Mouse (Mus musculus) ovary, postnatal 36 days (tissue): ENCODE data around the gene Tspan9.

Experiments used
- DNase-seq: peaks from one replicate; pipeline ENCODE4 v3.0.0; 2022; ENCODE audit warnings: low spot score, mixed read lengths

Gene Tspan9

GRCm38 (mm10) chr6:128076104-128077020, 67.0 kb downstream of the Tspan9 start:
- no peak for DNase-seq

GRCm38 (mm10) chr6:128075453-128076003, 67.9 kb downstream of the Tspan9 start:
- DNase-seq = no peak

DNA sequence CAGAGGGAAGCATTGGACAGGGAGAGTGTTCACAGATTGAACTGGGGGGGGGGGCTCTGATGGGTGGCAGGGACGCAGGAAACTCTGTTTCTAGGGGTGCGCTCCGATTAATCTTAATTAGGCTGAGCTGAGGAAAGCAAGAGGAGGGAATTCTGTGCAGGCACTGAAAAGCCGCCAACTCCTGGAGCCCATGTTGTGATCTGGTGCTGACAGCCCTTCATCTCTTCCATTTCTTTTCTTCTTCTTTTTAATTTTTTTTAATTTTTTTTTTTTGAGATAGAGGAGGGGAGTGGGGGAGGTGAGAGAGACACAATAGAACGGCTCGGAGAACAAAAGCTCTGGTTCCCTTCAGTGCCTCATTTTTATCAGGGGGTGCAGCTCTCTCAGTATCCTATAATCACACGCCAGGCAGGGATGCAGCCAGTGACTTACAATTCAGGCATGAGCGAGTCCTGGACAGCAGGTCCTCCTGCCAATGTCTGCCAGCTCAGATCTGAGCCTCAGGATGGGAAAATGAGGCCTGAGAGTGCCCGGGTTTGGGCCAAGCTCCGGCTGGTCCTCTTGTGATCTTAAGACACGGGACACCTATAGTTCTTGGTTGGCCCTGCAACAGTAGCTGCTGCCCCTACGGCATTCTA, 72.4 kb downstream of the Tspan9 start:
- DNase-seq = no peak

DNA sequence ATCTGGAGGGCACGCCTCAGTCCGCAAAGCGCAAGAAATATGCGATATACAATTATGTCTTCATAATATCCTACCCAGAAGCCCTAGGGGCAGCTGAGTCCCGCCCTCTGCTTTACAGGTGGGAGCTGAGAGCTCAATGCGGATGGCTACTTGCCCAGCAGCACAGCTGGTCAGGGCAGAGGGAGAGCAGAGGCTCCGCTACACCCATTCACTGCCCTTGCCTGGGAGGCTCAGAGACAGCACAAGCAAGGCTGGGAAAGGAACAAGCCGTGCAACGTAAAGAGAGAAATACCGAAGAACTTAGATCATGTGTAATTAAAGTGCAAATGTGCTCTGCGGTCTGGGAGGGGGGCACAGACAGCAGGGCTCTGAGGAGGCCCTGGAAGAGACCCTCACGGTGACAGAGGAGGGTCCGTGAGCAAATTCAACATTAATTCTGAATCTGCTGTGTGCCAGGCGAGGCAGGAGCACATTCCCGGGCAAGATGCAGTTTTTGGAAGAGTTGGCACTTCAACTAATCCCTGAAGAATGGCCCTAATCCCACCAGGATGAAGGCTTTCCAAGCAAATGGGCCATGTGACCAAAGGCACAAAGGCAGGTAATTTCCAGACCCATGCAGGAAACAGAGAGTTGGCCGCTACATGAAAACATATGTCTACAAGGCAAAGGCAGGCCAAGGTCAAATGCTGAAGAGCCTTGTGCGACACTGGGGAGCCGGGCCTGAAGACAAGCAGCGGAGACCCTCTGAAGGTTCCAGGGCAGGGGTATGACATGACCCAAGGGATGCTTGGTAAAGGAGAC, 73.1 kb downstream of the Tspan9 start:
- DNase-seq = no peak

DNA sequence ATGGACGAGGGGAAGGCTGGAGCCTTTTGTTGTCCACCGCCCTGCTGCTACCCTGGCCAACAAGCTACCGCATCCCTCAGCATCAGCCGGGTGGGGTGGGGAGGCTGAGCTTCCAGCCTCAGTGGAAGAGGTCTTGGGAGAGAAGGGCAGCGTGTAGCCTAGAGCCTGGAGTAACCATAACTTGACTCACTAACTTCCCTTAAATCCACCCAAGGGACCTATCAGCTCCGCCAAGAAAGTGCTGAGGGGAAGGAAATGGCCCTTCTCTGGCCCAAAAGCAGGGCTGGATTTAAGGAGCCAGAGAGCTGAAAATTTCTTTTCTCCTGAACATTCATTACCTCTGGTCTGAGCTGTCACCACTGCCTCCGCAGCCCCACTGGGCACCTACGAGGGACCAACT, 75.2 kb downstream of the Tspan9 start:
- no peak for DNase-seq

DNA sequence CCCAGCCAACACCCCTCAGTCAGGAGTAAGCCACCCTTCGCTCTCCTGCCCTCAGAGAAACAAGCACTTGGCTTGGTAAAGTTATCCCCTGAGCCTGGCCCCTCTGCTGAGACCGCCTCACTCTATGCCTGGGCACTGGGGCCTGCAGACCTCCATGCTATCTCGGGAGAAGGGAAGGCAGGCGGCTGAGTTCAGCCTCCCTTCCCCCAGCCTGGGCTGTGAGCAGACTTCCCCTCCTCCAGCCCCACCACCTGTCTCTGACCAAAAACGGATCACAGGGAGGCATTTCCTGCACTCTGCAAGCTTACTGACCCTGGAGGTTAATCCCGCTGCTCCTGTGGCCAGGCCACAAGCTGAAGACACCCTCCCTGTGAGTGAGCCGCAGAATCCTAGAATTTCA, 77.4 kb downstream of the Tspan9 start:
- no peak for DNase-seq

DNA sequence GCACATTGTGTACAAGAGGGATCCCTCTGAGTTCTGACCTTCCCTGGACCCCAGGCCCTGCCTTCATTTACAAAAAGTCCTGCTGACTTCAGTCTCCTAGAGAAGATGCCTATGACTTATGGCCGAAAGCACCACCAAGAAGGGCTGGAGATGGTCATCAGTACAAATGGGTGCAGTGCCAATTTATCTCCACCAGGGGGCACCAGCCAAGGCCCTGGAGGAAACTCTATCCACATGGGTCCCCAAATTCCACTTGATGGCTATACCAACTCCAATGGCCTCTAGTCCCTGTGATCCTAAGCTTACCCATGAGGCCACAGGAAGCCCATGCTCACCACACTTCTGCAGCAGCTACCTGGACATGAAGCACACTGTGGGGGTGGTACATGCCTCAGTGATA, 79.9 kb downstream of the Tspan9 start:
- peak; percentile 32 for DNase-seq

DNA sequence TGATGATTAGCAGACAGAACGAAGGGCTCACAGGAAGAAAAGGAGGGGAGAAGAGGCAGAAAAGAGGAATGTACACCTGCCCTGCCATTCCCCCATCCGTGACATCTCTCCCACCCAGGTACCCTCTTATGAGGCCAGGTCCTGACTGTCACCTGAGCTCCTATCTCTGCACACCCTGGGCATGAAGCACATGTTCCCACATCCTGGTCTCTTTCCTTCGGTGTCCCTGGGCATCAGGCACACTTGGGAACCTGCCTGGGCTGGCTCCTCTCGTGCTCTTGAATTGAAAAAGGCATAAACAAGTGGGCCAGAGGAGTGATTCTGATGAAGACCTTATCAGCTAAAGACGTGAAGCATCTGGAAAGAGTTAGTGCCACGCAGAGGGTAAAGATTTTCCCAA, 80.6 kb downstream of the Tspan9 start:
- no peak for DNase-seq

GRCm38 (mm10) chr6:128062216-128062615, 81.2 kb downstream of the Tspan9 start:
- no peak for DNase-seq

GRCm38 (mm10) chr6:128061342-128061741, 82.1 kb downstream of the Tspan9 start:
- DNase-seq = no peak

DNA sequence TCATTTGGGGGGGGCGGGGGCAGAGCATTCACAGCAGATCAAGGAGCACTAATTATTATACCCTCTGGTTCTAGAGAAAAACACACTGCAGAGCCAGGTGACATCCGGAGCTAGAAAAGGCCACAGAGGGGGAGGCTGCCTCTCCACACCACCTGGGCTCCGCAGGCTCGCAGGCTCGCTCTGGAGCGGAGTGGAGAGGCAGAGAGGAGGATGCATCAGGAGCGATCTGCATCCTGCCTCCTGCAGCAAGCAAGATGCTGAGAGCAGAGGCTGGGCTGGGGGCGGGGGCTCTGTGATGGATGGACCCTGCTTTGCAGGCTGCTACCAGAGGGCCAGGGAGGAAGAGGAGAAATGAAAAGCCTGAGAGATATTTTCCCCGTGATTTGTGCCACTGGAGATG, 84.8 kb downstream of the Tspan9 start:
- no peak for DNase-seq

DNA sequence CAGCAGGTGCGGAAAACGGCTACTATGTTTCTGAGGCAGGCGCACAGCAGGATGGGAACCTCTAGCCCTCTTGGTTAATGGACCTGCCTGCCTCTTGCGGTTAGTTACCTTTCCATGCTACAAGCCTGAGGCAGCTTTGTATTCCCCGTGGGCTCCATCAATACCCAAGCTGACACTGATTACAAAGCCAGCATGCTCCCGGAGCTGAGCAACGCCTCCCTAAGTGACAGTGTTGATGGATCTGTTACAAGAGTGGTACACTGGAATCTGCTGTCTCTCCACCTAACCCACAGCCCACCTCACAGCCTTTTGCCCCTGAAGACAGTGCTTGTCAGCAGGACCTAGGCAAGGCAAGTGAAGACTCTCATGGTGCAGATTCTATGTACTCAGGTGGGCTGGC, 85.2 kb downstream of the Tspan9 start:
- no peak for DNase-seq

DNA sequence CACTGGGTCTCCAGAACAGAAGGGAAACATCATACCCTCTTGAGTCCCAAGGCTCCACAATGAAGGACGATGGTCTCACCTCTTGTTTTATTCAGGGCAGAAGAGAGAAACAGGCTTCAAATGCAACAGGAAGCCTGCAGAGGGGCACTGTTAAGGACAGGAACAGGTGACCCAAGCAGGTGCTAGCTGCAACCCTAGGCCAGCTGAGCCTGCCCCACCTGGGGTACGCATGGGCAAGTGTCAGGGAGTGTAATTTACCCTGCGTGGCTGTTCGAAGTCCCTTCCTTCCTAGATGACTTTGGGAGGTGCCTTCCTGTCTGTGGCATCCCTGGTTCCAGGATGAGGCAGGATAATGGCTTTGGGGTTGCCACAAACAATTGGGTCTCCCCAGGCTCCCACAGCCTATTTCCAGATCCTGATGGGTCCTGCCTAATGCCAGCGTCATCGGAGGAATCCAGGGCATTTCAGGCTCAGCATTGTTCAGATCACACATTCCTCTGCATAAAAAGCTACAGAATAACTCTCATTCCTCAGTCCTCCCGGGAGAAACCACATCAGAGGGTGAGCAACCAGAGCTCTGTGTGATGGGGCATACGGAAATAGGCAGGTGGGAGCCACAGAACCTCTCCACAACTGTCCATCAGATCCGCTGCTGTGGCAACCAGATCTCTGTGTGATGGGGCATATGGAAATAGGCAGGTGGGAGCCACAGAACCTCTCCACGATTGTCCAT, 90.2 kb downstream of the Tspan9 start:
- DNase-seq = no peak

DNA sequence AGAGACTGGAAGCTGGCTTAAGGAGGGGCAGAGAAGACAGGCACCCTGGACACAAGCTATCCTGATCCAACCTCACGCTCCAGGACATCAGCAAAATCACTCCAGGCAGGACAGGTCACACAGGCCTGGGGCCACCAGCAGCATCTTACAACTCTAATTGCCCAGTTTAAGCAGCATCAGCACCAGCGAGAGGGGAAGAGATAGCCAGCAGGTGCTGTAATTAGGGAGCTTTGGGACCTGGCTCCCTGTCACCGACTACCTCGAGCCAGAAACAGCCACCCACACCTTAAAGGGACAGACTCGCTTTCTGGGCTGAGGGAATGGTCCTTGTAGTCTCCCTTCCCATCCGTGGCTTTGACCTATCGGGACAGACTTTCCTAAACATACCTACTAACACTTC, 95.7 kb downstream of the Tspan9 start:
- DNase-seq = no peak

GRCm38 (mm10) chr6:128047239-128047638, 96.2 kb downstream of the Tspan9 start:
- DNase-seq = no peak

DNA sequence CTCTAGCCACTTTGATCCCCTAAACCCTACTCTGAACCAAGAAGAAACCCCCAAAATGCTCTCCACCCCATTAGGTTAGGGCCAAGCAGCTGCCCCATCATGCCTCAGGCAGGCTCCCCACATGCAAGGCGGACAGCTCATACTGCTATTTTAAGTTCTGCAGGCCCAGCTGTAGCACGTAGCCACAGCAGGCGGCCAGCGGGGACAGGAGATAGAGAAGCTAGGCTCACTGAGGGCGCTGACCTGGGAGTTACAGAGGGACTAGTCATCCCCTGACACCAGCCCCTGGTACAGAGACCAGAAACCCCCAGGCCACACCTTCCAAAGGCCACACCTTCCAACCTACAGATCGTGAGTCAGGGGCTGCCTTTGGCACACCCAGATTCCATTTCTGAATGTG, 96.6 kb downstream of the Tspan9 start:
- no peak for DNase-seq

GRCm38 (mm10) chr6:128044691-128045090, 98.7 kb downstream of the Tspan9 start:
- DNase-seq = no peak

GRCm38 (mm10) chr6:128043486-128043885, 99.9 kb downstream of the Tspan9 start:
- no peak for DNase-seq

GRCm38 (mm10) chr6:128041836-128042235, 101.6 kb downstream of the Tspan9 start:
- no peak for DNase-seq

DNA sequence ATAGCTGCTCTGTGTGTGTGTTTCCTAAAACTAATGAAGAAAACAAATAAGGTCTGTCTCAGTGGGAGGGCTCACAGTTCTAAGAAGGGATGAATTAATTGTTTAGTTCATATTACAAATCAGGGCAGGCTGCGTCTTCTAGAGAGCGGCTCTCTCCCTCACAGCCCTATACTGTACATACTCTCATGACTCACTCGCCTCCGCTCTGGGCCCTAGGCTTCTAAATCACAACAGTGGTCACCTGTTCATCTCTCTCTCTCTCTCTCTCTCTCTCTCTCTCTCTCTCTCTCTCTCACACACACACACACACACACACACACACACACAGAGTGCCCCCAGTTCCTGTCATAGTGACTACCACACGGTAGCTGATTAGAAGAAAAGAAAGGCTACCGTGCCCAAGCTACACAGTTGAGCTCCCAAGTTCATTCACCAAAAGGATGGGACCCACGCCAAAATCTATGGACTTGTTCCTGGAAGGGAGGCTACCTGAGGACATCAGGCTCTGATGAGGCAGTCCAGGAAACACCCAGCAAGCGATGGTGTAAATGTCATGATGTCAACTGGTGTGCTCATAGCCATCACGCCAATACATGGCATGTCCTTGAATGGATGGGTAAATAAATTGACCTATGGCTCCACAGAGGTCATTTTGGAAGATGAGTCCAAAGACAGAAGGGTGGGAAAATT, 104.2 kb downstream of the Tspan9 start:
- no peak for DNase-seq

DNA sequence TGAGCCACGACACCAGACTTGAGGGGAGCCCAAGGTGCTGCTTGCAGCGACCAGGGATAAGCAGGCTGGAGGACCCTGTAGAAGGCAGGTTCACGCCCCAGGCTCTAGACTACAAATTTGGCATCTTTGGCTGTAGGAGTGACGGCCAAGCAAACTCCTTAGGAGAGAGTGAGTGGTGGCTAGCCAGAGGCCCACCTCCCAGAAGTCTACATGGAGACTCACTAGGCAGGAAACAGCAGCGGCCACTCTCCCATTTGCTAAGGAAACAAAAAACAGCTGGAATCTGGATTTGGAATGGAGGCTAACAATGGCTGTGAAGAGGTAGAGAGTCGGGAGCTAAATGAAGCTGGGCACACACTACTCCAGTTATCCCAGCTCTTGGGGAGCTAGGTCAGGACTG, 104.8 kb downstream of the Tspan9 start:
- DNase-seq = no peak
